Mouse (Mus musculus): ENCODE measurements around the gene Fam129b.
A peak's percentile ranks its signal among the peaks of the same experiment; 100 is the strongest.
"Not testable (repeated sequence)": the region's sequence is repeated elsewhere in the genome, so short reads cannot be mapped to it uniquely, and the experiment has no call there.

Gene Fam129b

DNA sequence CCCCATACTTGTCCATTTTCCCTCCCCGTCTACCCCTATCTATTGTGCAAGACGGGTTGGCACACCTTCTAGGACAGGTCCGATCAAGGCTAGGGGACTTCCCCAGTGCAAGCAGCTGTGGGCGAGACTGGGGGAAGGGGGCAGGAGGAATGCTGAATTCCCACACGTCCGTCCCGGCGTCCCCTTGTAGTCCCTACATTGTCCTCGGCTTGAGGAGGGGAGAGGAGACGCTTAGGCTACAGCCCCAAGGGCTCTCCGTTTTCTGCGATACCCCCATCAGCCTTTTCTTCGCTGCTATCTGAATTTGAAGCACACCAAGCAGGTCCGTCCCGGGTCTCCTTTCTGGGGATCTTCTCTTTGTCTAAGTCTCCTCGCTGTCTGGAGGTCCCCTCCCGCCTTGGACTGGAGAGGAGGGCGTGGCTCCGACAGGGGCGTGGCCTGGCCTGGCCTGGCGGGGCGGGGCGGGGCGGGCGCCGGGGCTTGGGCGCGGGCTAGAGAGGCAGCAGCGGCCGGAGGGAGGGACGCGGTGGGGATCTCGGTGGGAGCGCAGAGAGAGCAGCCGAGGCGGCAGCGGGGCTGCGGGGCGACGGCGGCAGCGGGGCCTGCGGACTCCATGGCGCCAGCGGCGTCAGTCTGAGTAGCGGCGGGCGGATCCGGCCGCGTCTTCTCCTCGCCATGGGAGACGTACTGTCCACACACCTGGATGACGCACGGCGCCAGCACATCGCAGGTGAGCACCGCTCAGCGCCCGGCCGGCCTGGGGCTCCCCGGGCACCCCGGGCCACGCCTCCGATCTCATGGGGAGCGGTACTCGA lies at the start of gene Fam129b:
TSS of gene Fam129b (plus strand) at position 440 of the 815 bp plus-strand sequence.
- DNase-seq = peak; percentile 76

DNA sequence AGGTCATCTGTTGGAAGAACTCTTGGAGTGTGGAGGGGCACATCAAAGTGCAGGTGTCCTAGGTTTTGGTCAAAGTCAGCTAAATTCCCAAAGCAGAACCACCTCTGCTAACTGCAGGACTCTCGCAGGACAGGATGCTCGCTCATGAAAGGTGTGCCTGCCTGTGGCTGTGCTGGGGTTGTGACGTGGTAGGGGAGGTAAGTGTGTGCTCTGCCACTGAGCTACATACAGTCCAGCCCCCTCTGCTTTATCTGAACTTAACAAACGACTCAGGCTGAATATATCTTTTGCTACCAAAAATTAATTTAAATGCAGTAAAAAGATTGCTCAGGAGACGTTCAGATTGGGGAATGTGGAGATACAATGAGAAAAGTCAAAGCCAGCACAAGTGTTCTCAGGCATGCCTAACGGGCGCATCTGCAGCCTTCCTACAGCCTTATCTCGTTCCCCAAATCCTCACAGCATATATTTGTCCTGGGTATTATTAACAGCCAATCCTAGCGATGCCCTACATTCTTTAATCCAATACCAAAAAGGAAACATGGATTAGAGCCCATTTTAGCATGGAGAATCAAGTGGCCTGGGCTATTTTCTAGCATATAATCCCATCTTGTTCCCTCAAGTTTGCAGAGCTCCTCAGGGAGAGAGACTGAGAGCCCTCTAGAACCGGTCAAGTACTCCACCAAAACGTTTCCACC lies 46.8 kb upstream of the Fam129b start:
- DNase-seq = no peak

DNA sequence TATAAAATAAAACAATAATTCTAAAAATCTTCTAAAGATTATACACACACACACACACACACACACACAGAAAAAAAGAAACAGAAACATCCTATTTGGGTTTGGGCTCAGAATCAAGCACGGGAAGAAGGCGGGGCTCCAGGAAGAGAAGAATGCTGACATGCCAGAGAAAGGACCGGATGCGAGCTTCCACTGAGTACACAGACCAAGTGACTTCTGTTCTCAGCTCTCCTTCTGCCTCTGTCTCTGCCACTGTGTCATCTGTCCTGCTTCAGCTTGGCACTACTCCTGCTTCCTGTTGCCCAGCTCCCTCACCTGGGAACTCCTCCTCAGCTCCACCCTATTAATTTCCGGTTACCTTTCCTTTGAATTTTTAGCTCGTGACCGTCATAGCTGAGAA lies 41.4 kb upstream of the Fam129b start:
- DNase-seq = no peak

DNA sequence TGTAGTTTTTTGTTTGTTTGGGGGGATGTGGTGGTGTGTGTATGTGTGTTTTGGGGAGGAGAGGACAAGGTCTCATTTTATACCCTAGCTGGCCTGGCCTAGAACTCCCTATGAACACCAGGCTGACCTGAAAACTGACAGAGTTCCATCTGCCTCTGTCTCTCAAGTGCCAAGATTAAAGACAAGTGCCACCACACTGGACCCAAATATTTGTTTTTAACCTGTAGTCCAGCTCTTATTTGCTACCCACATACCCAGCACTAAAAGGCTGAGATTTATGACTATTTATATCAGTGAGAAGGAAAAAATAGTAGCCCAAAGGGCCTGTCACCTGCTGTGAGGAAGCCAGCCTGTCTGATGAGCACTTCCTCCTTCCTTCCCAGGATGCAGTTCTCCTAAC lies 40.3 kb upstream of the Fam129b start:
- peak; percentile 75 for DNase-seq

DNA sequence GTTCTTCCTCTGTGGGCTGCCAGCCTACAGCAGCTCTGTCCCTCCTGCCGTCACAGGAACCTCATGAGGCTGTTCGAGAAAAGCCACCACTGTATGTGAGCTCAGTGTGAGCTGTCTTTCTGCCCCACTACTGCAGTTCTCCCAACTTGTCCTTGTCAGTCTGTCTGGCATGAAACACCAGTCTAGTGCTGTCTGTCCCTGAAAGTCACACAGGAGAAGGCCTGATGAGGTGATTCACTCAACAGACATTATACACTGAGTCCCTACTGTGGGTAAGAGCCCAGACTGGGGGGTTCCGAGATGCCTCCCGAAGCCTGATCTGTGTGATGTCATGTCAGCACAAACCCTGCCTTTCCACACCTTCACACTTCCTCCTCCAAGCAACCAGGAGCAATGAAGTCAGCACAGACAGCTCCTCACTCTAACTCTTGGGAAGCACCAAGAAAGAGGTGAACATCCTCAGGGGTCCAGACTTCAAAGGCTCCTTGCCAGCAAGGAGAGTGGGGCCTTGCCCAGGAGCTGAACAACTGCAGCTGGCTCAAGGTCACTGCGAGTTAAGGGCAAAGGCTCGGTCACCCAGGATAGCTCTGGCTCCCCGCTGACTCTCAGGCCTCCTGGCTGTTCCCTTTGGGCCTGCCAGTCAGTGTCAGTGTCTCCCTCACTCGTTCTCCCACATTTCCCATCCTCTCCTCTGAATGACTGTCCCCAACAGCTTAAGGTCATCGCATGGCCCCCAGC lies 37.6 kb upstream of the Fam129b start:
- DNase-seq = no peak

DNA sequence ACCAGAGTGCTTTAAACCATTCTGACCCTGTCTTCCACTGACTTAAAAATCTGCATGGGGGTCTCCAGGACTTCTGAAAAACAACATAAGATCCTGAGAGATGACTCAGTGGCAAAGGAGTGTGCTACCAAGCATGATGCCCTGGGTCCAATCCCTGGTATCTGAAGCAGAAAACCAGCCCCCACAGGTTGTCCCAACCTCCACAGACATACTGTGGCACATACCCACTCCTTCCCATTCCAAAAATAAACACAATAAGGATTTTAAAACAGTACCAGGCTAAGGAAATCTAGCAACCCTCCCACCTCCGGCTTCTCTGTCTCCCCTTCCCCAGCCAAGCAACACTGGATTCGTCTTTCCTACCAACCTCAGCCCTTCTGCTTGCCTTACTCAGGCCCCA lies 36.7 kb upstream of the Fam129b start:
- DNase-seq = no peak

DNA sequence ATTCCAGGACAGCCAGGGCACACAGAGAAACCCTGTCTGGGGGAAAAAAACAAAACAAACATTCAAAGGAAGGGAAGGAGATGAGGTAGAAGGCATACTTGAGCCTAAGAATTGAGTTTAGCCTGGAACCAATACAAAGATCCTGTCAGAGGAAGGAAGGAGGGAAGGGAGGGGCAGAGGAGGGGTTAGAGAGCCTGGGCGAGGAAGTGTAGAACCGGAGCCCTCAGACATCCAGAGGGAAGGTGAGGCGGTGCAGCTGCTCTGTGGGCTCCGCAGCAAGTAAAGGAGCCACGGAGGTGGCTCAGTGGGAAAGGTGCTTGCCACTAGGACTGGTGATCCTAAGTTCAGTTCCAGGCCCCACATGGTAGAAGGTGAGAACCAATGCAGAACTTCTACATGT lies 34.8 kb upstream of the Fam129b start:
- no peak for DNase-seq

DNA sequence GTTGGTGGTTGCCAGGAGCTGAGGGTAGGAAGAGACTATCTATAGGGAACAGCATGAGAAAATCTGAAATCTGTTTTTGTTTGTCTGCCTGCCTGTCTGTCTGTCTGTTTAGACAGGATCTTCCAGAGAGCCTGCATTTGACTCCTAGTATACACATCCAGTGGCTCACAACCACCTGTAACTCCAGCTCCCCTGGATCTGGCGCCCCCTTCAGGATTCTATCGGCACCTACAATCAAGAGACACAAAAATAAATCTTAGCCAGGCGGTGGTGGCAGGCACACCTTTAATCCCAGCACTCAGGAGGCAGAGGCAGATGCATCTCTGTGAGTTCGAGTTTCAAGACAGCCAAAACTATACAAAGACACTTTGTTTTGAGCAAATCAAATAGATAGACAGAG lies 33.4 kb upstream of the Fam129b start:
- no peak for DNase-seq

DNA sequence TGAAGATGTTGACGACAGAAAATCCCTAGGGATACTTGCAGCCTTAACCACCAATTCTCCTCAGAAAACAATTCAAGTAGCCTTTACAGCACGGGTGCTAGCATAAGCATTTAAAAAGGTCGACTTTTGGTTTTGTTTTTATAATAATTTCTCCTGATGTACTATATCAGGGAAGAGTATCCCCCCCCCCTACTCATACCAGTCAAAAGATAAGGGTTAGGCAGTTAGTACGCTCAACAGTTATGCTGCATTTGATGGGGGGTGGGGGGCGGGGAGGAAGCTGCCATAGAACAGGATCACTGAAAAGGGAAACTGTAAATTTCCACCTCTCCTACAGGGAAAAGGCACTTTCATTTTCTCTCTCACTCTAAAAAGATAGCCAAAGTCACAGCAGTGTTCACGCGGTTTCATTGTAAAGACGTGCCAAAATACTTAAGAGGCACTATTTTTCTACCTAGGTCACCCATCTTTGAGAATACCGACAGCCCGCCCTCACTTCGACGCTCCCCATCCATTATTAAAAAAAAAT lies 30.3 kb upstream of the Fam129b start:
- no peak for DNase-seq

DNA sequence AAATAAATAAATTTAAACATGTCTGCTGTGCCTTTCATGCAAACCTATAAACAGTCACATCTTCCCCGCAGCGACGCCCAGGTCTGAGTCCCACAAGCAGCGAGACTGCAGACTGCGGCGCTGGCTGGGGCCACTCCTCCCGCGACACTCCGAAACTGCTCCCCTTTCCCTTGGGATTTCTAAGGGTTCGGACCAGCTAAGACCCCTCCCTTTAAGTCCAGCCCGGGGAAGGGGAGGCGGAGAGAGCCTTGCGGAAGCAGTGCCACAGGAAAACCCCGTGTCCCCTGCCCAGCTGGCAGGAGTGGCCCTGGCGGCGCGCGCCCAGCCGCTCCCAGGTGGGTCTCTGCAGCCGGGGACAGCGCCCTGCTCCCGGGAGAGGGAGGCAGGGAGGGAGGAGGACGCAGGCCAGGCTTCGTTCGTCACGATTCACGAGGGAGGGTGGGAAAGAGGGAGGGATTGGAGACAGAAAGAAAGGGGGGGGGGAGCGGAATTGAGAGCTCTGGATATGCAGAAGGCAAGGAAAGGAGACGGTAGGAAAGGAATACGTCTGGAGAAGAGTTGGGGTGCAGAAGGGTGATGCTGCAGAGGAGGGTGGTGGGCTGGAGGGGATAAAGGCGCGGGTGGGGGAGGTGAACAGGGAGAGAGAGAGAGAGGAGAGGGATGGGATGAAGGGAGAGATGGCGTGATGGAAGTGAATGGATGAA lies 29.7 kb upstream of the Fam129b start:
- peak; percentile 83 for DNase-seq

DNA sequence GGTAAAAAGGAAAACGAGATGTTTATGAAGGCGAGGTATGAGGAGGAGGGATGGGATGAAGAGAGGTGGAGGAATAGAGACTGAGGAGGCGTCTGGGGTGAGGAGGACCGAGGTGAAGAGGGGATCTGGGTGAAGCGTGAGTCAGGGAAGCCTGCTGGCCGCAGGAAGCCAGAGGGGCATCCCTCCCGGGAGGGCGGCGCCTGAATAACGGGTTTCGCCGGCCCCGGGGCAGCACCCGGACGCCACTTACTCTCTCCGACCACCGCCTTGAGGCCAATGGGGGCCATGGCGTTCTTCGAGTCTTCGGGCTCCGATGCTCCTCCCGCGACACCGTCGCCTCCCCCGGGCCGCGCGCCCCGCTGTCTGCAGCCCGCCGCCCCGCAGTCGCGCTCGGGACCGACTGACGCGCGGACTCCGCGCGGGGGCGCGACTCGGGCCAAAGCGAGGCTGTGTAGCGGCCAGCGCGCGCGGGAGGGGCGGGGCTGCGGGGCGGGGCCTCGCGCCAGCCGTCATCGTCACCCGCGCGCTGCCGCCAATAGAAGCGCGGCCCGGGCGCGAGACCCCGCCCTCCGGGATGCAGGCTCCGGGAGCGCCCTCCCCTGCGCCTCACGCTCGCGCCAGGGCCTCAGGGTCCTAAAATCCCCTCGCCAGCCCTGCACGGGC lies 29.0 kb upstream of the Fam129b start, which contains the start of gene Stxbp1:
TSS of gene Stxbp1 (minus strand) at position 441 of the 663 bp plus-strand sequence.
- DNase-seq = peak; percentile 91

DNA sequence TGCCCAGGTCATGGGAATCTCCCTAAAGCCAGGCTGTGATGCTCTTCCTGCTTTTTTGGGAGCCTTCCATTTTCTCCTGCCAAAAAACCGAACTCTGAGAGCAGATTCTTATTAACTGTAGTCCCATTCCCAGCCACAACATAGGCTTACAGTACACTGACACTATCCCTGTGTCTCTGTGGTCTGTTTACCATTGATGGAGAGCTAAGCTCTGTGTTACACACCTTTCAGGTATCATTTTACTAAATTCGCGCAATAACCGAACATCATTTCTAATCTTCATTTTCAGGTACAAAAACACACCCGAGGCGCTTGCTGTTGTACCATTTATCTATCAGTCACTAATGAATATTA lies 28.5 kb upstream of the Fam129b start:
- DNase-seq = no peak

DNA sequence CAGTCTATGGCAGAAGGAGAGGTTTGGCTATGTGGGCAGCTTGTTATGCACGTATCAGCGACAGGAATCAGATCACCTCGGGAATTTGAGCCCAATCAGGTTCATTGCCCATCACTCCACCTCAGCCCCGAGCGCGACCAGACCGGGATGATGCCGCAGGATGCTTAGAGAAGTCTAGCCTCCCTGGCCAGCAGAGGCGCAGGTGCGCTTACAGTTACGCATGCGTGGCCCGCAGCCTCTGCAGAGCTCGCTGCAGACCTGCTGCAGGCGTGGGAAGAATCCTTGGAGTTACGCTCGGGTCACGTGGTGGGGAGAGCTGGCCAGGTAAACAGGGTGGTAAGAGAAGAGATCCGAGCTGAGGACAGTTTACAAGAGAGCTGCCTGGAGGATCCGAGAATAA lies 23.8 kb upstream of the Fam129b start:
- DNase-seq = peak; percentile 92

DNA sequence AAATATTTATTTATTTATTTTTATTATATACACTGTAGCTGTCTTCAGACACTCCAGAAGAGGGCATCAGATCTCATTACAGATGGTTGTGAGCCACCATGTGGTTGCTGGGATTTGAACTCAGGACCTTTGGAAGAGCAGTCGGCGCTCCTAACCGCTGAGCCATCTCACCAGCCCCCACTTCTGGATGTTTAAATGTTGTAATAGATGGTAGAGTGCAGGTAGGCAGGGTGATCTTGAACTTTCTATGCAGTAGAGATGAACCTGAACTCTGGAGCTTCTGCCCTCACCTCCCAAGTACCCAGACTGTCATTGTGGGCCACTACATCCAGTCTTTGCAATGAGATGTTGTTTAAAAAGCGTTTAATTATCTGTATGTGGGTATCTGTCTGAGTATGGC lies 22.2 kb upstream of the Fam129b start:
- not testable (repeated sequence) for DNase-seq

DNA sequence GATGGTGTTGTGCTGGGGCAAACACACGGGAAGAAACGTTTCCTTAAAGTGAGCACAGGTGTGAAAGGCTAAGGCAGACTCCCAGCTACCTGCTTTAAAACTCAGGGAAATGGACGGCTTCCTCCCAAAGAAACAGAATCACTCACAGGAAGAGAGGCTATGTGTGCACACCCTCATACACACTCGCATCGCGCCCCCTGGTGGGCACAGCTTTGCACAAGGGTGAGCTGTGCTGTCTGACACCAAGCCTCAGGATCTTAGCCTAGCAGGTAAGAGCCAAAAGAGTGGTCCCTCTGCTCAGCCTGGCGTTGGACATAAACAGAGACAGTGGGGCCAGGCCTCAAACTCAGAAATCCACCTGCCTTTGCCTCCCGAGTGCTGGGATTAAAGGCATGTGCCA lies 21.7 kb upstream of the Fam129b start:
- peak; percentile 95 for DNase-seq

DNA sequence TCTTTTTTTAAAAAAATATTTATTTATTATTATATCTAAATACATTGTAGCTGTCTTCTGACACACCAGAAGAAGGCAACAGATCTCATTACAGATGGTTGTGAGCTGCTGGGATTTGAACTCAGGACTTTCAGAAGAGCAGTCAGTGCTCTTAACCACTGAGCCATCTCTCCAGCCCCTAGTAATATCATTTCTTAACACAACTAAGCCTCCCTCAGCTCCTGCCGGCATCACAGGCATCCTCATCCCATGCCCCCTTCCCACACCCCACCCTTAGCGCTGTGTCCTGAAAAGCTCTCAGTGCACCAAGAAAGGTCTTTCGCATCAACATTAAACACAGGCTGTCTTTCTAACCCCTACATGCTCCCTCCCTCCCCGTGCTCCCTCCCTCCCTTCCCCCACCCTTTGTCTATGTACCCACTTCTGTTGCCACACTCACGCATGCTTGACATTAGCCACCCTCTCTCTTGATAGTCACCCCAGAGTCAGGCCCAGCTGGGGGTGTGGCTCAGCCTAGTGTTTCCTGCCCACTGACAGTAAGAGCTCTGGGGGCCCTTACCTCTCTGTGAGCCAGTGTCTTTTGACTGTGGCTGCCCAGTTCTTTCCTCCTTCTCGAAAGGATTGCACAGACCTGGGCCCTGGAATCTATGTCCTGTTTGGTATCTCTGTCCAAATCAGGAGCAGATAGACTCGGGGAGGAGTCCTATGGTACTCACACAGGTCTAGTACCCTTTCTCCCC lies 20.7 kb upstream of the Fam129b start:
- DNase-seq = peak; percentile 52

DNA sequence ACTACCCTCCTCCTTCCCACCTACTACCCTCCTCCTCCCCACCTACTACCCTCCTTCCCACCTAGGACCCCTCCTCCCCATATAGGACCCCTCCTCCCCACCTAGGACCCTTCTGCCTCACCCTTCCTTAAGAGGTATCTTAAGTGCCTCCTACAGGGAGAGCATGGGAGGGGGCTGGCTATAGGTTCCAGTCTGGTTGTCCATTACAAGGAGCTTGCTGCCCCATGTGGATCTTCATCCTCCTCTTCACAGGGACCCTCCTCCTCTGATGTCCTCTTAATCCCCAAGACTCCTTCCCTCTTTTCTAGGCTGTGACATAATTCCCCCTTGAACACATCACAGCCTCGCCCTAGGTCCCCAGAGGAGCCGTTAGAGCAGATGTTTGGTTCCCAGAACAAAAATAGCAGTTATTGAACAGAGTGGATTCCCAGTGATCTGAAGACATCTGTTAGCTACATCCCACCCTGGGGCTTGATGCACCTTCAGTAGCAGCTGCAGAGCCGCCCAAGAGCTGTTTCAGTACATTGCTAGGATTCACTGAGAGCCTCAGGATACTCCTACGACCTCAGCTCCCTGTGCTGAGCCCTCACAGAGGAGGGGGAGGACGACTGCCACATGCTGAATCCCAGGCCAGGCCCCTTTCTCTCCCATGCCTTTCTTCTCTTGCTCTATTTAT lies 20.0 kb upstream of the Fam129b start:
- DNase-seq = peak; percentile 32

DNA sequence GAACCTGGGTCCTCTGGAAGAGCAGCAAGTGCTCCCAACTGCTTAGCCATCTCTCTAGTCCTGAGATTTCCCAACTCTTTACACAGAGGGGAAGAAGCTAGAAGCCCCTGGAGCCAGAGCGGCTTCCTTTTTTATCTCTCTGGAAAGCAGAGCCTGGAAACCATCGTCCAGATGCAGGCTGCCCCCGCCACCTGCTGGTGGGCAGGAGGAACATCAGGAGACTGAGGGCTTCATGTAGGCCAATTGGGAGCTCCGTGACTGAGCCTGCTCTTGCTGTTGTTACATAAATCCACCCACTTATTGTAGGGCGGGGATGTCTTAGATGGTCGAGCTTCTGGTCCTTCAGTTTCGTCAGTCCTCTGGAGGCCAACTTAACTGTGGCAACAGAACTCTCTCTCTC lies 18.3 kb upstream of the Fam129b start:
- DNase-seq = peak; percentile 85

DNA sequence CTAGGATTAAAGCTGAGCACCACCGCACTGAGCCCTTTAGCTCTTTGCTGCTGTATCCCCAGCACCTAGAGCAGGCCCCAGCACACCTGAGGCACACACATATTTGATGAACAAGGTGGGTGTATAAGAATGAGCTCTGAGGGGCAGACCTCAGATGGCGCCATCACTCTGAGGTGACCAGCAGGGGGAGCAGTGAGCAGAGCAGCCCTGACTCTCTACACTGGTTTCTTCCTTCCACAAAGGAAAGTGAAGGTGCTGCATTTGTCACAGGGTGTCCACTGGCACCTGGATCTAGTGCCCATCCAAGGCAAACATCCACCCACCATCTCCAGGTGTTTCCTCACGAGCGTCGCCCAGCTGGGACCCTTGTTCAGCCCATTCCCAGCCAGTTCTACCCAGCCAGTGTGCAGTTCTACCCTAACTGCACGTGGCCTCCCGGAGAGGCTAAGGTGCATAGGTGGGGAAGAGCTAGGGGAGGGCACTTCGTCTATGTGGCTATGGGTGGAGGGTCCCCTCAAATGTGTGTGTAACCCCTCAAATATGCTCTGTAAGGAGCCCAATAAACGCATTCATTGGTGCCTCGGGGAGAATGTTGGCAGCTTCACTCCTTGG lies 16.8 kb upstream of the Fam129b start:
- DNase-seq = peak; percentile 68

DNA sequence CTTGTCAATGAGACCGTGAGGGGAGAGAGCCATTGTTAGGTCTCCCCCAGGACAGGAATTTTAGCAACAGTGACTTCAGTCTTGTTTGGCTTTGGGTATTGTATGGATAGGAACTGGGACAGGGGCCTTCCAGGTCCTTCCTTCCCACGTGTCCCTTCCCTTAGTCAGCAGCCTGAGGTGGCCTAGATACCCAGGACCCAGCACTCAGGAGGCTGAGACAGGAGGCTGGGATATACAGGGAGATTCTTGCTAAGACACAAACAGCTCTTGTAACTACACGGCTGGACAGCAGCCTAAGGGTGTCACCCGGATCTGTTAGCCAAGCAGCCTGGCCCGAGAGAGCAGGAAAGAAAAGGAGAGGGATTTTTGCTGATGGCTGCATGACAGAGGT lies 16.3 kb upstream of the Fam129b start:
- no peak for DNase-seq

Data from cerebellum, adult 9-10 months (tissue).